Mouse (Mus musculus) heart, postnatal 36 days (tissue): ENCODE measurements around the gene Fubp1. TPM values are rescaled to one million over a fixed set of nuclear protein-coding genes. Genes with fewer than 3 reads are reported as not detected.

Experiments used
- DNase-seq, 2 experiments: peaks; one replicate each; pipeline ENCODE4 v3.0.0; 2021 to 2022
- intact Hi-C: fragments of 180-260 bp; cut with DNase I; formaldehyde crosslinking; loops from one replicate; pipeline ENCODE4 v1.15.1; 2025
- total RNA-seq, 2 experiments: library from RNA; stranded (reverse); gene quantifications; 2 replicates each; pipeline ENCODE4 v1.2.3; 2021

Gene Fubp1
- total RNA-seq: 10 to 100 TPM; 50.8 to 56.1 TPM

DNA sequence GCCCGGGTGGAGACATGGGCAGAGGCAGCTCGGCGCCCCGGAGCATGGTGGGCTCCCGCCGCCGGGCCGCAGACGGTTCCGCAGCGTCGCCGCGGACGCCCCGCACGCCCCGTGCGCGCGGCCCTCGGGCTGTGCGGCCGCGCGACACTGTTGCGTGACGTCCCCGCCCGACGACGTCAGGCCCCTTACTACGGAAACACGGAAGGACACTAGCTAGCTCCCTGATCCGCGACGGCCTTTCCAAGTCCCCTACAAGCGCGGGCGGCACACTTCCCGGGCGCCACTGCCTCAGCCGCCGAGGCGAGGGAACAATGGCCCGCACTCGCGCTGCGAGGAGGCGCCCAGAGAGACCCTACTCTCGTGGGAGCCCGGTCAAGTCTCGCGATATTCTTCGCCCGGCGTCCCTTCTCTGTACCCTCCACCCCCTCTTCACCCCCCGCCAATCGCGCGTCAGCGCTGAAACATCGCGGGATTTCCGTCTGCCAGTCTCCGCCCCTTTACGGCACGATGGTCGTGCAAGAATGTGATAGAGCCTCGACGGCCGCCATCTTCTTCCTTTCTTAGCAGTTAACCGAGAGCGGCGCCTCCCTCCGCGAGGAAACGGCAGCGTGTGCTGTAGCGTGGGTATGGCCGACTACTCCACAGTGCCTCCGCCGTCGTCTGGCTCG is at the start of gene Fubp1, which contains the start of gene Dnajb4:
Gene Fubp1, plus strand, starts transcription at position 456 of the 668 bp plus-strand sequence.
Gene Dnajb4, minus strand, starts transcription at position 336 of the 668 bp plus-strand sequence.
- intact Hi-C loops: loop anchor here (1.0 to 2.0 kb wide), 3 partner anchors 17 to 99 kb away; no protein-coding TSS in a partner anchor

DNA sequence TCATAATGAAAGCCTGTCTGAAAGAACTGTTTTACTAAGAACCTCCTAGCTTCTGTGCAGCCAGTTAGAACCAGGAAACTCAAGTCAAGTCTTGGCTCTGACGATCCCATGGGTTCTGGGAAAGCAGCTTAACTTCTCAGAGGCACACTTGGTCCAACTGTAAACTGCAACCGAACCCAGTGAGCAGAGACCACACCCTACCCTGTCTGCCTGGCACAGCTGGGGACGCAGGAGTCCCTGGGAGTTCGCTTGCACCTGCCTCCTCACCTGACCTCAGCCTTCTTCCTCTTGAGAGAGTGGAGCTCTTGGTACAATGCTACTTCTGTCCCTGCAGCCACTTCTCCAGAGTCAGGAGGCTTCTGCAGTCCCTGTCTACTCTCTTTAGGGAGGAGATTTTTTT is 49.6 kb upstream of the Fubp1 start:
- intact Hi-C loops: no loop called here
- no peak for DNase-seq

More for the DNA sequence above, at the start of gene Fubp1, which contains the start of gene Dnajb4:
- peak; percentile 100 for DNase-seq

DNA sequence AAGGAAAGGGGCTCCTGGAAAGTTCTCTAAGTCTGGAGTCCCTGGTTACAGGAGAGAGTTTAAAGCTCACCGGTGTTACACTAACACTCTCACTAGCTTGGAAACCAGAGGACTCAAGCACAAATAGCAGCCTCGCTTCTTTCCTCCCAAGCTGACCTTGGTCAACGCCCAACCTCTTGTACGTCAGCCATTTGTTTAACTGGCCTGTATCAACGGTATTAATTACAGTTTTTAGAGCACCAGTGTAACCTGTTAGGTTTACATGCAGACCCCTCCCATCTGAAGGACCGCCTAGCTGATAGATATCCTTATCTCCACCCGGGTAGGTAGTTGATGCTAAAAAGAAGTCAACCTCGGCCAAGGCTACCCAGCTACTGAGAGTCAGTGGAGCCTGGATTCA is 46.9 kb upstream of the Fubp1 start:
- DNase-seq: no peak
- intact Hi-C loops: no loop called here

DNA sequence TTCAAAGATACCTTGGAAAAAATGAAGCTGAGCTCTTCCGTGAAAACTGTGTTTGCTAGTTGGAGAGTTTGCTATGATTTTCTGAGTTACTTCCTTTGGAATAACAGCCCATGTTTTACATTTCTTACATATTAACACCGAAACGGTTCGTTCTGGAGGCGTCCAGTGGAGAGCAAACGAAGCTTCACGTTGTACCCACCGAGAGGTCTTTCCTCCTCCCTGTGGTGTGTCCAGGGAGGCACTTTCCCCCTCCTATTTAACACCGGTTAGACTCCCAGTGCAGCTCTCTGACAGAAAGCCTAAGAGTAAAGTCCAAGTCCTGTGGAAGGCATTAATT is 45.2 kb upstream of the Fubp1 start:
- DNase-seq: no peak
- intact Hi-C loops: no loop called here

DNA sequence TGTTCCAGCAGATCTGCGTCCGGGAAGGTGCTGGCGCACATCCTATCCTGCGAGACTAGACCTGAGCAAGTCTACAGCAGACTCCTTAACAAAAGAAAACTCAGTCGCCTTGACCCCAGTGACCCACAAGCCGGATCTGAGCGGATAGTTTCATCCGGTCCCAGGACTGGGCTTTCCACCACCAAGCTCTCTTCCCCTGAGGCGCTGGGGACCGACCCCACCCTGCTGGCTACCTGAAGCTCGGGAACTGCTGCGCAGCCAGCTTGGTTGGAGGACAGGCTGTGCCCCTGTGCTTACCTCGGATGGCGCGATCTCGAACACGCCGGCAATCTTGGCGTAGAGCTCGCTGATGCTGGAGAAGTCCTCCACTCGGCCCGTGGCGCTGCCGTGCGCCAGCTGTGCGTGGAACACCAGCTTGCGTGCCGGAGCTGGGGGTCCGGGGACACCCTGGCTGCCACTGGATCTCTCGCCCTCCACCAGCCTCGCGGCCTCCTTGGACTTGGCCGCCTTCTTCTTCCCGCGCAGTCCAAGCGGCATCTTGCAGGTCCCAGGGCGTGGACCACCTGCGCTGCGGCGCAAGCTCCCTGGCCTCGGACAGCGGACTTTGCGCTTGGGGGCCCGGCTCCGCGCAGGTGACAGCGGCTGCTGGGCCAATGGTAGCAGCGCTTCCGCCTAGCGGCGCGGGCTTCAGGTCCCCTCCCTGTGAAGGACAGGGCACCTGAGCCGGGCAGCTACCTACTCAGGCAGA is 44.7 kb upstream of the Fubp1 start:
- intact Hi-C loops: loop anchor here (2.0 kb wide), 1 partner anchor 27 kb away; no protein-coding TSS in a partner anchor
- peak; percentile 61 to 62 for DNase-seq

DNA sequence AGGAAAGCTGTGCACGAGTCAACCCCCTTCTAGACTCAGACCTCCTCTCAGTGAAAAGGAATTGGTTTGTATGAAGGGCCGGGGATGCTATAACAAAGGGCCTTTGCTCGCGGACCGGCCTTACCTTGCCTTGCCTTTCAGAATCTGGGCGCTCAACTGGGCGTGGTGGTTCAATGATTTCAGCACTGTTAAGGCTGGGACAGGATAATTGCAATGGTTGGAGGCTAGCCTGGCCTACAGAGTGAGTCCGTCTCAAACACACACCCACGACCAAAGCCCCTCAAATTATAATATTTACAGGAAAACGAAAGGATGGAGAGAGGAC is 44.2 kb upstream of the Fubp1 start, which contains the start of gene Gipc2:
Gene Gipc2, minus strand, starts transcription at position 132 of the 325 bp plus-strand sequence.
- intact Hi-C loops: loop anchor here (2.0 kb wide), 1 partner anchor 27 kb away; no protein-coding TSS in a partner anchor
- DNase-seq: no peak

DNA sequence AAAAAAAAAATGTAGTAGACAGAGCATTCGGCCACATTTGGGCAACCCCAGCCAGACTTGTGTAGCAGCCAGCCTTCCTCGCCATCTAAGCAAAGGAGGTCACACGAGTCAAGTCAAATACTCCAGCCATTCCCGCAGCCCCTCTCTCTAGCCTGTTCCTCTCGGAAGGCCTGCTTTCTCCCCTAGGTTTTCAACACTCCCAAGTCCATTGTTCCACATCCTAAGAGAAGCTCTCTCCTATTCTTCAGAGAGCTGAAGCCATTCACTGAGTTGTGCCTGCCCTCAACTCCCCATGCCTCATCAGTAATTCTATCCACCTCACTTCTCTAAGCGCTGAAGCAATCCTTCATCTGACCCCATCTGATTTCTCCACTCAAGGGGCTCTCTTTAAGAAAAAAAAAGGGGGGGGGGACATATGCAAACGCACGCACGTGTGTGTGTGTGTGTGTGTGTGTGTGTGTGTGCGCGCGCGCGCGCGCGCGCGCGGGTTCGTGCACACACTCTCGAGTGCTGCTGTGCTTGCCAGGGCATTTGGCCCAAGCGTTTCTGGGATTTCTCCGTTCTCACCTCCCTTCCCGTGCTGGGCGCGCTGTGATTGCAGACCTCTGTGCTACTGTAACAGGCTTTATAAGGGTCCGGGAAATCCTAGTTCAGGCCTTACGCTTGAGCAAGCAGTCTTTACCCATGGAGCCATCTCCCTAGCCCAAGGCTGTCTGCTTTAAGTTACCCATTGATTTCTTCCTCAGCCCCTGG is 43.3 kb upstream of the Fubp1 start:
- intact Hi-C loops: loop anchor here (2.0 kb wide), 1 partner anchor 26 kb away; no protein-coding TSS in a partner anchor
- no peak for DNase-seq

DNA sequence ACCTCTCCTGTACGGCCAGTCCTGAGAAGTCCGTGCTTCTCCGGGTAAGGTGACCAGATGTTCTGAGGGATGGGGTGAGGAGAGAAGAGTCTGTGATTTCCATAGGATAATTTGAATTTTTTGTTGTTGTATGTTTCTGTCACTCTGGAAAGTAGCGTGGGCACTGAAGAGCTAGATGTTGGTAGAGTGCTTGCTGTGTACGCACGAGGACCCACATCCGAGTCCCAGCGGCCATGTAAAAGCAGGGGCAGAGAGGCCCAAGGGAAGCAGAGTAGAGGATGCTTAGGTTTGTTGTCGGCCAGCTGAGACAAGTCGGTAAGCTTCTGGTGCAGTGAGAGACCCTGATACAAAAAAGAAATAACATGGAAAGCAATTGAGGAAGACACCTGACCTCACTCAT is 42.2 kb upstream of the Fubp1 start:
- DNase-seq: no peak
- intact Hi-C loops: no loop called here

DNA sequence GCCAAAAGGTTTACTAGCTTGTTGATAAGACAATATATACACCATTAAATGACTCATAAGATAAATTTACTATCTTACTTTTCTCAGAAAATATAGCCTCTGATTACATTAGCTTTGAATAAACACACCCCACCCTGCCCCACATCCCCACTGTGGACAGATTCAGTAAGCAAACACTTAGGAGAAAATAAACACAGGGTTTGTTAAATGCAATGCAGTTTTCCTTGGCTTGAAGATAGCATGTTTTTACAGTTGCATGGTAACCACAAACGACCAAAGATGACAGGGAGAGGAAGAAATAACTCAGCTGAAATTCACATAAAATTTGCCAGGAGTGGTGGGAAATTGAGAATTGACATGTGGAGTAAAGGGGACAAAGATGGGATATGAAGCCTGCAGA is 39.8 kb upstream of the Fubp1 start:
- no peak for DNase-seq
- intact Hi-C loops: no loop called here

DNA sequence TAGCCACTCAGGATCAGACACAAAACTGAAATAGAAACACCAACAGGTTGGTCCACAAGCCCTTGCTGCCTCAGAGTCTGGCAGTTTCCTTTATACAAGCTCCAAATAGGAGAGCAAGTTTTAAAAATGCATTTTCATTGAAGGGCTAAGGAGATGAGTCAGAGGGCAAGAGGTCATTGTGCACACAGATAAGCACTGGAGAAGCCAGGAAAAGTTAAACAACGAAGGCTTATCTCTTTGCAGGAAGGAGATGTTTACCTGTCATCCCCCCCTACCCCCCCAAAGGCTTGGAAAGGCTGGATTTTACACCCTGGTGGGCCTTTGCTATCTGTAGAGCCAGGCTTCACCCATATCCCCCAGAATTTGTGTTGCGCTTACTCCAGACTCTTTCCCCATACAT is 39.0 kb upstream of the Fubp1 start:
- DNase-seq: no peak
- intact Hi-C loops: no loop called here

DNA sequence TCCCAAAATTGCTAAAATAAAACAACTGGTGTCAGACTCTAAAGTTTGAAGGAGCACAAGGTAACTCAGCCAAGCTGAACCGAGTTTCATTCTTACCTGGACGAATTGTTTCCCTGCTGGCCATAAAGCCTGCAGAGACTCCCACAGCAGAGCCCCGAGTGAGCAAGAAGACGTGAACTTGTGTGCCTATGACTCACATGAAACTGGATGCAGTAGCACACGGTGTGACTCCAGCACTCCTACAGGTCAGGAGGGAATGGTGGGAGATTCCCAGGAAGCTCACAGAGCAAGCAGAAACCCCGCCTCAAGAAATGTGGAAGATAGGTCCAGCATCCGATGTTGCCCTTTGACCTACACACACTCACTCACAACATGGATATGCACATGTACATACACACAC is 38.4 kb upstream of the Fubp1 start:
- intact Hi-C loops: no loop called here
- DNase-seq: no peak

DNA sequence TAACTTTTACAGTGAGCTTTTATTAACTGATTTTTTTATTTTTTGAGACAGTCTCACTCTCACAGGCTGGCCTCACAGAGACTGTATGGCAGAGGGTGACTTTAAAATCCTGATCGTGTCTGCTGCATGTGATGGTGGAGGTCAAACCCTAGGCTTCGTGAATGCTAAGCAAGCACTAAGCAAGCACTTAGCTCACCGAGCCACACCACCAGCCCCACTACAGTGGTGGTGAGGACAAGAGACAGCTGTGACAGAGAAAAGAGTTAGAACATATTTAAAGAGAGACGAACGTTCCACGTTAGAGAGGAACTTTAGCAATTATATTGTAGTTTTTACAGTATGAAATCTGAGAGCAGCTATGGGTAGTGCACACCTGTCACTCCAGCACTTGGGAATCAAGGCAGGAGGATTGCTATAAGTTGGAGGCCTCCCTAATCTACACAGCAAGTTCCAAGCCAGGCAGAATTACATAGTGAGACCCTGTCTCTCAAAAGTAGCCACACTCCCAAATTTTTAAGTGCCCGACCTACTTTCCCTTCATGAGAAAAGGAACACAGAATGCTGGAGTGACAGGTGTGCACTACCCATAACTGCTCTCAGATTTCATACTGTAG is 37.8 kb upstream of the Fubp1 start:
- intact Hi-C loops: no loop called here
- DNase-seq: no peak

DNA sequence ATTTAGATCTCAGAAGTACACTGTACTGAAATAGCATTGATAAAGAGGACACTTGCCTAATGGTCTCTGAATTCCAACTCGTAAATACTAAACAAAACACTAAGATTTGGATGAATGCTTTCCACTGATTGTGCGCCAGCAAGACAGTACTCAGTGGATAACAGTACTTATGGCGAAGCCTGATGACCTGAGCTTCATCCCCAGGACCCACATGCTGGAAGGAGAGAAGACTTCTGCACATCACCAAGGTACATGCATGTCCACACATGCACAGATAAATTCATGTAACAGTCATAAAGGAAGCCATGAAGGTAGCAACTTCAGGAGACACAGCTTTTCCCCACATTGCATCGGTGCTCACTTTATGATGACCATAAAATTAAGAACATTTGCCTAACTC is 31.4 kb upstream of the Fubp1 start:
- intact Hi-C loops: no loop called here

DNA sequence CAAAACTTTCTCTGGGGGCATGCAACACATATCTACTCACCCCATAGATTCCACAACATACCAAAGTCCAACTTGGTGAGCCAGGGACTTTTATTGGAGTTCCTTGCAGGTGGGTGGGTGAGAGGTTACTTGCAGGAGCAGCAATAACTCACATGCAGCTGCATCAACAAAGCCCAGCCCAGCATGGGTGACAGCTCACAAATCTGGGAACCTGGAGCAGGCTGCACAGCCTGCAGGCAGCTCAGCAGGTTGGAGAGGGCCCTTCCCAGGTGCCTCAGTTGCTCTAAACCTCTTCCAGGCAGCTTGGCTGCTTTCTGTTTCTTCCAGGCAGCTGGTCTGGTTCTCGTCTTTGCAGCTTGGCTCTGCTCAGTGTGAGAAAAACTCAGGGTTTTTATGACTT is 30.9 kb upstream of the Fubp1 start:
- DNase-seq: no peak

More for the DNA sequence above, 31.4 kb upstream of the Fubp1 start:
- no peak for DNase-seq

DNA sequence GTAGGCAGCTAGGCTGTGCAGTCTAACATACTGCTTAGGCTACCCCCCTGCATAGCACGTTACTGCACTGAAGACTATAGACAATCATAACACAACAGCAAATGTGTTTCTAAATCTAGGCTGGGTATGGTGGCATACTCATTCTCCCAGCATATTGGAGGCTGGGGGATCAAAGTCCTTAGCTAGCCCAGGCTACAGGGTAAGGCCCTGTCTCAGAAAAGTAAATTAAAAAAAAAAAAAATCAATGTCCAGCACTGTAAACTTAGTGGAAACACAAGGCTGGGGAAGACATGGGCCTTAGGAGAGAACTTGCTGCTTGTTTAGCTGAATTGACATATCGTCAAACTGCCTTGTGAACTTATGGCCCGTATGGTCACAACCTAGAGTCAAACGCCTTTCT is 29.6 kb upstream of the Fubp1 start:
- no peak for DNase-seq
- intact Hi-C loops: no loop called here

More for the DNA sequence above, 30.9 kb upstream of the Fubp1 start:
- intact Hi-C loops: no loop called here

DNA sequence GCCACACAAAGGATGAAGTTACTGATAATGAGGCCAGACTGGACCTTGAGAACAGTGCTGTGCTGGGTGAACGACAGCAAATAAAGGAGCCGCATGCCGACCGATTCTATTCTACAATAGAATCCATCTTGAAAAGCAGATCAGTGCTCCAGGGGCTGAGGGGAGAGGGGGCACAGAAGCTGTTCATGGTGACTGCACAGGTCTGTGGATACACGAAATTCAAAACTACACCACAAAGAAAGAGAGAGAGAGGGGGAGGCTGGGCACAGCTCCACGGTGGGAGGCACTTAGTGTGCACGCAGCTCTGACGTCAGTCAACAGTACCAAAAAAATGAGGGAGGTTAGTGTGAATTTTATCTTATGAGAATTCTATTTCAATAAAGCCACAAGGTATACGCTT is 26.7 kb upstream of the Fubp1 start:
- intact Hi-C loops: no loop called here
- no peak for DNase-seq

DNA sequence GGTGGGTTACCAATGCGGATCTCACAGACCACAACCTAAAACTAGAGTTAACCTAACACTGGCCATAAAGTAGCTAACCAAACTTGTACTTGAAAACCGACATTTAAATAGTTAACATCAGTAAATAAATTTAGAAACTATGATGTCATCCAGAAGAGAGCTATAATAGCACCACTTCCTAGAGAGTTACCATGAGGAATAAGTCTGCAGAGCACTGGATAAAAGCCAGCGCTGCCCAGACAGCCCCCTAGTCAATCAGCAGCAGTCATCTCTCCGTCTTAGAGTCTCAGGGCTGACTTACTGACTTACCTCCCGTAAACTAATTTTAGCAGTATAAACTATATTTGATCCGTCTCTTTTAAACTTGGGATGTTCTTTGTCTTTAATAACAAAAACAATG is 24.1 kb upstream of the Fubp1 start:
- DNase-seq: no peak
- intact Hi-C loops: no loop called here

DNA sequence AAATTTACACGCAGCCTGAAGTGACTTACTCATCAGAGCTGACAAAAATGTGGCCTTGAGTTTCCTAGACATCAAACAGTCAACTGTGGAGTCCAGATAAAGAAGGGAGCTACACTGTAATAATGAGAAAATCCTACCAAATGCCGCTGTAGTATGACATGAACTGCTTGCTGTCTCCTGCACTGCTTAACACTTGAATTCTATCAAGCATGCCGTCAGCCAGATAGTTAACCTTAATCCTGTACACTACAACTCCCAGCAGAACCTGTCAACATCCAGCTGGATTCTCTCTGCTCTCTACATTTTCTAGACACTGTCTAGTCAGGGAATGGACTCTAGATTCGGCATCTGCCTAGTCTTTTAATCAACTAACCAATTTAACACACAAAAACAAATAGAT is 20.9 kb upstream of the Fubp1 start:
- DNase-seq: no peak
- intact Hi-C loops: no loop called here

DNA sequence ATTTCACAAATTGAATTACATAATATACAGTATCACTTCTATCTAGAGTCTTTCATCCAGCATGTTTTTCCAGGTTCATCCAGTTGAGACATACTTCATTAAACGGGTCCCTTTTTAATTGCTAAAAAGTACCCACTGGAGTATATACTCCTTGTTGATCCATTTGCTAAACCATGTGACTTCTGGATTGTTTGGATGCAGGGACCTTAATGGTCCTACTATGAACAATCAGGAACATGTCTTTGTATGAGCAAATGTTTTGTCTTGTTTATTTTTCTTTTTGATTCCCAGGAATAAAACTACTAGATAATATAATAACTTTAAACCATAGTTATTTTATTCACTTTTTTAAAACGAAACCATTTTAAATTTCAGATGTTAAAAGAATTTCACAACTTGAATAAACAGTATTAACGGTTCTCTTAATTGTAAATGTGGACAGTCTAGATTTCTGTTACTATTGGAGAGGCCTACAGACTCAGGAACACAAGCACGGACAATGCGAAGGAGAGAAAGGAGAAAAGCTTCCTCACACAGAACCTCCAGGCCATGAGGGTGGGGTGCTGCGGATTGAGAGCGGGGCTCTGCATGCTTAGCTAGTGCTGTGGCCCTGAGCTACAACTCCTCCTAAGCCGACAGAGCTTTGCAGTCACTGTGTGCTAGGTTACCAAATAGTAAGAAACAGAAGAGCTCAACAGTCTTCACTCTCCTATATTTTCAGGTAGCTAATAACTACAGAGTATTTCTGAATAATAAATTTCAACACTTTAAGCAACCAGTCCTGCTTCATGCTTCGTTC is 19.3 kb upstream of the Fubp1 start:
- no peak for DNase-seq
- intact Hi-C loops: loop anchor here (2.0 kb wide), 1 partner anchor 46 kb away; no protein-coding TSS in a partner anchor

DNA sequence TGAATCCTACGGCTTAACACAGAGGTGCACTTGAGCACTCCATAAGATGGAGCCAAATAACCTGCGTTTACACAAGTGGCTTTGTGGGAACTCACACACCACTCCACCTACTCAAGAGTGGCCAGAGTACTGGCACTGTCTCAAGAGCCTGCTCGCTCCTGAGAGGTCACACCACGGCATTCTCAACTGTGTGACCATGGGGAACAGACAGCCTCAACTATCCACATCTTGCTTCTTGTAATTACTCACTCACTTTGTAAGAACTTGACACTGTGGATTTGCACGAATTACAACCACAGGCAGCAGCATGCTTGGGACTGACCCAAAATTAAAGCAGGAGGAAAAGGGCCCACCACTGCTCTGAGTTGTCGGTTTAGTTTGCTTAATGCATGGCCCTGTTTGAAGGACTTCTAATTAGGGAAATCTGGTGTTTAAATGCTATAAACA is 18.4 kb upstream of the Fubp1 start:
- DNase-seq: peak; percentile 51 to 59
- intact Hi-C loops: loop anchor here (1.0 to 2.0 kb wide), 3 partner anchors 25 to 77 kb away; partner anchors contain the start of gene Gipc2
